Mouse (Mus musculus) heart, adult 2 months (tissue): Measurements from ENCODE around the gene Ppp6r1. TPM values are rescaled to one million over a fixed set of nuclear protein-coding genes. Genes with fewer than 3 reads are reported as not detected.

ENCODE experiments used
- DNase-seq, 2 experiments: peaks; one replicate each; pipeline ENCODE4 v3.0.0; 2021
- H3K27ac ChIP-seq: fragments of 200-600 bp; 2 replicates; pipeline ENCODE4 v1.8.1; 2022
- H3K27me3 ChIP-seq: fragments of 200-500 bp; 2 replicates; pipeline ENCODE4 v1.6.1; 2012; ENCODE audit warnings: mild to moderate bottlenecking, low read length, inconsistent platforms, mixed read lengths; ENCODE audit not compliant: control insufficient read depth, insufficient read depth
- H3K36me3 ChIP-seq: fragments of 200-500 bp; 2 replicates; pipeline ENCODE4 v1.6.1; 2012; ENCODE audit warnings: low read length, inconsistent platforms; ENCODE audit not compliant: control insufficient read depth, insufficient read depth
- H3K4me1 ChIP-seq: fragments of 200-500 bp; 2 replicates; pipeline ENCODE4 v1.6.1; 2011; ENCODE audit warnings: low read length; ENCODE audit not compliant: control insufficient read depth, insufficient read depth
- H3K4me3 ChIP-seq: fragments of 200-600 bp; 2 replicates; pipeline ENCODE4 v1.8.1; 2022
- H3K79me2 ChIP-seq: fragments of 200-500 bp; replicated peaks from 2 replicates; pipeline ENCODE4 v1.6.1; 2012; ENCODE audit warnings: mild to moderate bottlenecking, inconsistent platforms, low read length, moderate library complexity, mixed read lengths; ENCODE audit not compliant: control insufficient read depth, insufficient read depth
- H3K9ac ChIP-seq: fragments of 200-500 bp; 2 replicates; pipeline ENCODE4 v1.6.1; 2012; ENCODE audit warnings: low read depth, mild to moderate bottlenecking, control low read depth, inconsistent platforms, low read length, mixed read lengths
- CTCF ChIP-seq: fragments of 200-600 bp; IDR thresholded peaks from 2 replicates; pipeline ENCODE4 v1.8.1; 2022; ENCODE audit warnings: antibody characterized with exemption, mild to moderate bottlenecking, moderate library complexity
- EP300 ChIP-seq: fragments of 200-500 bp; IDR thresholded peaks from 2 replicates; pipeline ENCODE4 v1.6.1; 2011; ENCODE audit warnings: low read depth, low read length, control low read depth; ENCODE audit not compliant: insufficient read depth
- POLR2A ChIP-seq: fragments of 200-500 bp; IDR thresholded peaks from 2 replicates; pipeline ENCODE4 v1.6.1; 2011; ENCODE audit warnings: mild to moderate bottlenecking, low read depth, low read length, control low read depth; ENCODE audit not compliant: insufficient read depth
- WGBS: fragments of 180-500 bp; shearing (Covaris S2); methylation state at CpG from one replicate; pipeline ENCODE4 v1.1.7; 2018; 5-methylcytosine and 5-hydroxymethylcytosine counted together
- intact Hi-C: fragments of 180-260 bp; cut with DNase I; formaldehyde crosslinking; loops from one replicate; pipeline ENCODE4 v1.15.1; 2025
- polyA plus RNA-seq: library from polyadenylated mRNA; depleted of rRNA; stranded (reverse); fragments of >200 nt; gene quantifications from 2 replicates; pipeline ENCODE4 v1.2.3, GENCODE M21; 2012
- total RNA-seq, 2 experiments: library from RNA; stranded (reverse); gene quantifications; 2 replicates each; pipeline ENCODE4 v1.2.3; 2021

Ppp6r1 gene
- total and polyA plus RNA-seq, 3 experiments = 67.1 to 71.9 (median 67.6) TPM

- Histone ChIP-seq H3K4me3 (no peak overlapping the region), H3K36me3 (no peaks in the 10 kb centered on the region), H3K79me2 (peaks cover 2% of the 10 kb centered on the region; the same call in 1 of the 2 replicates), H3K27me3 (no peaks in the 10 kb centered on the region), H3K4me1 (peaks cover 9% of the 10 kb centered on the region), H3K27ac (no peak overlapping the region), H3K9ac (no peak overlapping the region)
- WGBS = 83% methylated on average over 6 of the region's 6 CpGs
- TF ChIP-seq CTCF = no peak
- no peak for TF ChIP-seq EP300
- no peak for TF ChIP-seq POLR2A
- no peak for DNase-seq
- intact Hi-C loops = no loop called here
Measured at GRCm38 (mm10) chr7:4643225-4643624, 15.6 kb downstream of the Ppp6r1 start.

- no peak overlapping the region for H3K4me3 ChIP-seq
- peaks cover 2% of the 10 kb centered on the region; the same call in 1 of the 2 replicates for H3K79me2 ChIP-seq
- H3K36me3 ChIP-seq = no peaks in the 10 kb centered on the region
- no peak for DNase-seq
- H3K27ac ChIP-seq = no peak overlapping the region
- no peak overlapping the region for H3K9ac ChIP-seq
- H3K4me1 ChIP-seq = peaks cover 4% of the 10 kb centered on the region
- H3K27me3 ChIP-seq = no peaks in the 10 kb centered on the region
- WGBS = 78% methylated on average over 7 of the region's 7 CpGs
- TF ChIP-seq POLR2A = no peak
- no peak for TF ChIP-seq EP300
- no peak for TF ChIP-seq CTCF
- intact Hi-C loops = no loop called here
Measured at GRCm38 (mm10) chr7:4641956-4642355, 16.9 kb downstream of the Ppp6r1 start.

- 75% methylated on average over 11 of the region's 11 CpGs for WGBS
- H3K27me3 ChIP-seq = no peaks in the 10 kb centered on the region
- H3K4me1 ChIP-seq = no peaks in the 10 kb centered on the region
- H3K36me3 ChIP-seq = no peaks in the 10 kb centered on the region
- no peak for DNase-seq
- no peak overlapping the region for H3K9ac ChIP-seq
- intact Hi-C loops = no loop called here
- TF ChIP-seq POLR2A (no peak), CTCF (no peak), EP300 (no peak)
- H3K27ac ChIP-seq = no peak overlapping the region
- no peak overlapping the region for H3K4me3 ChIP-seq
- H3K79me2 ChIP-seq = peaks cover 2% of the 10 kb centered on the region; the same call in 1 of the 2 replicates
Measured at GRCm38 (mm10) chr7:4641155-4641554, 17.7 kb downstream of the Ppp6r1 start.

GRCm38 (mm10) chr7:4636179-4636578, 22.6 kb downstream of the Ppp6r1 start:
- Histone ChIP-seq H3K79me2 (no peaks in the 10 kb centered on the region), H3K27me3 (no peaks in the 10 kb centered on the region), H3K27ac (no peak overlapping the region), H3K9ac (no peak overlapping the region), H3K4me1 (no peaks in the 10 kb centered on the region), H3K4me3 (no peak overlapping the region), H3K36me3 (no peaks in the 10 kb centered on the region)
- no peak for DNase-seq
- intact Hi-C loops = no loop called here
- TF ChIP-seq EP300 (no peak), POLR2A (no peak), CTCF (no peak)
- 72% methylated on average over 4 of the region's 4 CpGs for WGBS

GRCm38 (mm10) chr7:4631031-4631430, 27.8 kb downstream of the Ppp6r1 start, which contains the start of gene Tmem86b:
Gene Tmem86b, minus strand, starts transcription at chr7:4631422.
- TF ChIP-seq CTCF (no peak), EP300 (no peak), POLR2A (no peak)
- Histone ChIP-seq H3K4me1 (no peaks in the 10 kb centered on the region), H3K27me3 (no peaks in the 10 kb centered on the region), H3K36me3 (no peaks in the 10 kb centered on the region), H3K79me2 (no peaks in the 10 kb centered on the region), H3K4me3 (no peak within 1 kb of the TSS), H3K9ac (no peak within 1 kb of the TSS), H3K27ac (no peak within 1 kb of the TSS)
- 87% methylated on average over 4 of the region's 4 CpGs for WGBS
- no peak for DNase-seq
- intact Hi-C loops = no loop called here

GRCm38 (mm10) chr7:4630198-4630597, 28.6 kb downstream of the Ppp6r1 start:
- H3K36me3 ChIP-seq = no peaks in the 10 kb centered on the region
- intact Hi-C loops = no loop called here

More at GRCm38 (mm10) chr7:4630198-4630597, 28.6 kb downstream of the Ppp6r1 start:
- 68% methylated on average over 1 of the region's 1 CpGs for WGBS
- no peak overlapping the region for H3K4me3 ChIP-seq
- H3K79me2 ChIP-seq = no peaks in the 10 kb centered on the region
- DNase-seq = no peak
- no peaks in the 10 kb centered on the region for H3K27me3 ChIP-seq
- no peaks in the 10 kb centered on the region for H3K4me1 ChIP-seq
- H3K9ac ChIP-seq = no peak overlapping the region
- TF ChIP-seq CTCF (no peak), POLR2A (no peak), EP300 (no peak)
- H3K27ac ChIP-seq = no peak overlapping the region
